8 mouse cellular contexts compared by ENCODE assay signal in the genomic region with DNA sequence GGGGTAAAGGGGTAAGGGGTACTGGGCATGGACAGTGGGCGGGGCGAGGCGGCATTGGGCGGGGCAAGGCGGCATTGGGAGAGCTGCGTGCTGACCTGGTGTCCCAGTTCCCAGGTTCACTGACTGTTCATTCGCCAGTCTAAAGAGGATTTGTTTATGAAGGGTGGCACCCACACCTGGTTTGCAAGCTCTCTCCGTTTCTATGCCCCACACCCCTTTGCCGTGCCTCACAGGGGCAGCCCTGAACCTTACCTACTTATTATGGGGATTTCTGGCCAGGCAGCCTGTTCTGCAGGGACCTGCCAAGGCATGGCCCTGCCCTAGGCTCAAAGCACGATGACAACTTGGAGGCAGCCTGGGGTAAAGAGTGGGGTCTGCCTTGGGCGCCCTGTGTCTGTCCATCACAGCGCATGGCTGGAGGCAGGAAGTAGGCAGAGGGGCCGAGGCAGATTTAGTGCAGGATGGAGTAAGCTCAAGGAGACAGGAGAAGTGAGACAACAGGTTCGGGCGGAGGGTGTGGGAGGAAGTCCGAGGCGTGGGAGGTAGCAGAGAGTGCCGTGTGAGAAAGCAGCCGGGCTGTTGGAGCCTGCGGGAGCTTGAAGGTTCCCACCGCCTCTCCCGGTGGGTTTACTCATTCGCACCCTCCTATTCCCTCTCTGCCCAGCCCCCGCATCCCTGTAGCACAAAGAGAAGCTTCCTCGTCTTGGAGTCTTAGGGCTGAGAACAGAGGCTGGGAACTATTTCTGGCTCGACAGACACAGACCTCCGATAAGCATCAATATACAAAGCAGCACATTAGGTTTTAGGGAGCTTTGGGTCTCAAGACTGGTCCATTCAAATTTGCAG. TPM values are rescaled to one million over a fixed set of nuclear protein-coding genes. Genes with fewer than 3 reads are reported as not detected.
DNase-seq lines count a peak whose midpoint lies in the region; ATAC-seq lines count a peak whose summit lies in the region.

No protein-coding gene starts in this region.

- peak overlapping the region; percentile 75 for H3K9ac ChIP-seq in heart, embryonic 16.5 days (ENCODE audit: low read length)
- peak overlapping the region; percentile 54 for H3K9ac ChIP-seq in midbrain, embryonic 11.5 days (ENCODE audit: low read length)
- H3K9ac ChIP-seq in stomach, embryonic 14.5 days (replicated peaks; ENCODE audit: low read depth, low read length) = no peak overlapping the region; the same call in 1 of the 2 replicates

- peak; percentile 93 for DNase-seq in heart, adult 11 months
- no peak for DNase-seq in heart, adult 8-10 months (ENCODE audit: low spot score)
- DNase-seq in embryo, embryonic 11 days = peak; percentile 52
- peak; percentile 58 for DNase-seq in limb, embryonic 10.5 days (ENCODE audit: low spot score)
- DNase-seq in midbrain, embryonic 11.5 days (ENCODE audit: low spot score, missing footprints) = peak; percentile 94
- DNase-seq in cerebellum, adult 11 months = no peak

- peak overlapping the region; percentile 88 for H3K27ac ChIP-seq in heart, embryonic 16.5 days (ENCODE audit: low read length)
- peak overlapping the region; percentile 32 for H3K27ac ChIP-seq in limb, embryonic 10.5 days
- H3K27ac ChIP-seq in midbrain, embryonic 11.5 days (ENCODE audit: low read depth, low read length) = no peak overlapping the region
- H3K27ac ChIP-seq in stomach, embryonic 14.5 days (ENCODE audit: low read length) = peak overlapping the region; percentile 87

- WGBS in heart, embryonic 16.5 days = 18% methylated on average over 27 of the region's 27 CpGs
- WGBS in limb, embryonic 10.5 days = 9% methylated on average over 27 of the region's 27 CpGs
- 16% methylated on average over 27 of the region's 27 CpGs for WGBS in midbrain, embryonic 11.5 days
- 10% methylated on average over 24 of the region's 27 CpGs for WGBS in stomach, embryonic 14.5 days

- H3K27me3 ChIP-seq in heart, embryonic 16.5 days (ENCODE audit: control insufficient read depth, insufficient read depth, low read length) = no peaks in the 10 kb centered on the region
- peaks cover 36% of the 10 kb centered on the region for H3K27me3 ChIP-seq in limb, embryonic 10.5 days (ENCODE audit: low read depth, poor library complexity, severe bottlenecking)
- H3K27me3 ChIP-seq in midbrain, embryonic 11.5 days (ENCODE audit: control insufficient read depth, insufficient read depth, low read length) = peaks cover 3% of the 10 kb centered on the region; the same call in 1 of the 2 replicates
- no peaks in the 10 kb centered on the region for H3K27me3 ChIP-seq in stomach, embryonic 14.5 days (ENCODE audit: control insufficient read depth, insufficient read depth, low read length)

- H3K36me3 ChIP-seq in heart, embryonic 16.5 days (ENCODE audit: control insufficient read depth, insufficient read depth) = no peaks in the 10 kb centered on the region
- H3K36me3 ChIP-seq in limb, embryonic 10.5 days = no peaks in the 10 kb centered on the region
- H3K36me3 ChIP-seq in midbrain, embryonic 11.5 days (ENCODE audit: control insufficient read depth, insufficient read depth, low read length) = no peaks in the 10 kb centered on the region
- no peaks in the 10 kb centered on the region for H3K36me3 ChIP-seq in stomach, embryonic 14.5 days (ENCODE audit: control insufficient read depth, insufficient read depth, low read length)

- peak; percentile 9; the same call in 1 of the 2 replicates for ATAC-seq in heart, embryonic 16.5 days (replicated peaks; ENCODE audit: extremely low read depth, insufficient read depth, low FRiP score)
- 0 out of 2 replicates have a peak, but pooled peaks have one; percentile 20 for ATAC-seq in midbrain, embryonic 11.5 days (ENCODE audit: low FRiP score)
- ATAC-seq in stomach, embryonic 14.5 days (ENCODE audit: insufficient number of reproducible peaks, insufficient read depth, low FRiP score, low read depth) = peak; percentile 63; the same call in 1 of the 2 replicates

- peak overlapping the region; percentile 67 for H3K4me2 ChIP-seq in heart, embryonic 16.5 days (ENCODE audit: low read depth, low read length)
- peak overlapping the region; percentile 42 for H3K4me2 ChIP-seq in midbrain, embryonic 11.5 days
- H3K4me2 ChIP-seq in stomach, embryonic 14.5 days (replicated peaks; ENCODE audit: low read depth, low read length) = peak overlapping the region; percentile 39

- peak overlapping the region; percentile 41 for H3K4me3 ChIP-seq in heart, embryonic 16.5 days (ENCODE audit: low read length)
- peak overlapping the region; percentile 39 for H3K4me3 ChIP-seq in limb, embryonic 10.5 days
- H3K4me3 ChIP-seq in midbrain, embryonic 11.5 days (ENCODE audit: low read depth, low read length) = peak overlapping the region; percentile 15; the same call in 1 of the 2 replicates
- H3K4me3 ChIP-seq in stomach, embryonic 14.5 days (ENCODE audit: low read depth, low read length) = peak overlapping the region; percentile 15; the same call in 1 of the 2 replicates

- H3K4me1 ChIP-seq in heart, embryonic 16.5 days (ENCODE audit: control insufficient read depth, insufficient read depth, low read length) = peaks cover 53% of the 10 kb centered on the region
- peaks cover 34% of the 10 kb centered on the region for H3K4me1 ChIP-seq in limb, embryonic 10.5 days
- peaks cover 18% of the 10 kb centered on the region for H3K4me1 ChIP-seq in midbrain, embryonic 11.5 days (ENCODE audit: control insufficient read depth, insufficient read depth, low read length)
- peaks cover 20% of the 10 kb centered on the region for H3K4me1 ChIP-seq in stomach, embryonic 14.5 days (ENCODE audit: control insufficient read depth, insufficient read depth, low read length)

- no peaks in the 10 kb centered on the region for H3K9me3 ChIP-seq in heart, embryonic 16.5 days (replicated peaks; ENCODE audit: control insufficient read depth, low read length)
- H3K9me3 ChIP-seq in limb, embryonic 10.5 days (replicated peaks) = no peaks in the 10 kb centered on the region
- H3K9me3 ChIP-seq in midbrain, embryonic 11.5 days (ENCODE audit: control insufficient read depth, low read length) = no peaks in the 10 kb centered on the region
- no peaks in the 10 kb centered on the region for H3K9me3 ChIP-seq in stomach, embryonic 14.5 days (ENCODE audit: control insufficient read depth, low read depth, low read length)

RNA-seq across cellular contexts. Expression of a gene that starts 14.4 kb away (rescaled TPM):
- total RNA-seq in heart, adult 8-10 months (2022) = 1 to 10 TPM in 2 of 4 experiments, under 1 TPM in 2; 0.44 to 2.4 (median 1.1) TPM
- polyA plus RNA-seq in heart, embryonic 16.5 days (2015; fragmentation: Nextera tagmentation; extraction: Ambion mirVana) = 4,265 and 4,826 TPM in 2 replicates
- polyA plus RNA-seq in limb, embryonic 10.5 days (2016; fragmentation: Nextera tagmentation; extraction: Ambion mirVana) = 8.3 and 12.7 TPM in 2 replicates
- 0.95 and 1.3 TPM in 2 replicates for polyA plus RNA-seq in midbrain, embryonic 11.5 days (2014; fragmentation: Nextera tagmentation; extraction: Ambion mirVana)
- 1.9 and 3.2 TPM in 2 replicates for polyA plus RNA-seq in stomach, embryonic 14.5 days (2014; fragmentation: Nextera tagmentation; extraction: Ambion mirVana)

RNA-seq across cellular contexts. Expression of a gene that starts 24.8 kb away (rescaled TPM):
- total RNA-seq in heart, adult 8-10 months (2022) = 1 to 10 TPM; 5.0 to 8.6 (median 5.5) TPM
- polyA plus RNA-seq in heart, embryonic 16.5 days (2015; fragmentation: Nextera tagmentation; extraction: Ambion mirVana) = 5.9 TPM in 2 replicates
- polyA plus RNA-seq in limb, embryonic 10.5 days (2016; fragmentation: Nextera tagmentation; extraction: Ambion mirVana) = 5.1 and 6.0 TPM in 2 replicates
- 0.36 and 0.37 TPM in 2 replicates for polyA plus RNA-seq in midbrain, embryonic 11.5 days (2014; fragmentation: Nextera tagmentation; extraction: Ambion mirVana)
- polyA plus RNA-seq in stomach, embryonic 14.5 days (2014; fragmentation: Nextera tagmentation; extraction: Ambion mirVana) = 58.2 and 60.5 TPM in 2 replicates

RNA-seq across cellular contexts. Expression of a gene that starts 27.7 kb away (rescaled TPM):
- 10 to 100 TPM in 1 of 4 experiments, 1 to 10 TPM in 3; 7.2 to 12.7 (median 8.4) TPM for total RNA-seq in heart, adult 8-10 months (2022)
- polyA plus RNA-seq in heart, embryonic 16.5 days (2015; fragmentation: Nextera tagmentation; extraction: Ambion mirVana) = 77.1 and 80.4 TPM in 2 replicates
- 30.2 and 33.0 TPM in 2 replicates for polyA plus RNA-seq in limb, embryonic 10.5 days (2016; fragmentation: Nextera tagmentation; extraction: Ambion mirVana)
- polyA plus RNA-seq in midbrain, embryonic 11.5 days (2014; fragmentation: Nextera tagmentation; extraction: Ambion mirVana) = 16.9 and 19.4 TPM in 2 replicates
- polyA plus RNA-seq in stomach, embryonic 14.5 days (2014; fragmentation: Nextera tagmentation; extraction: Ambion mirVana) = 82.1 and 86.8 TPM in 2 replicates

RNA-seq across cellular contexts. Expression of a gene that starts 42.6 kb away (rescaled TPM):
- over 10,000 TPM in 2 of 4 experiments, 1,000 to 10,000 TPM in 2; 8,821 to 11,650 (median 10,060) TPM for total RNA-seq in heart, adult 8-10 months (2022)
- polyA plus RNA-seq in heart, embryonic 16.5 days (2015; fragmentation: Nextera tagmentation; extraction: Ambion mirVana) = 9,605 and 10,628 TPM in 2 replicates
- 2.1 and 4.0 TPM in 2 replicates for polyA plus RNA-seq in limb, embryonic 10.5 days (2016; fragmentation: Nextera tagmentation; extraction: Ambion mirVana)
- polyA plus RNA-seq in midbrain, embryonic 11.5 days (2014; fragmentation: Nextera tagmentation; extraction: Ambion mirVana) = 0.82 and 0.92 TPM in 2 replicates
- 10.4 and 14.6 TPM in 2 replicates for polyA plus RNA-seq in stomach, embryonic 14.5 days (2014; fragmentation: Nextera tagmentation; extraction: Ambion mirVana)

Comparison
In these comparisons a context has a peak if more than half of its experiments do, and no peak if none do; other contexts are left out.
1. DNase-seq: peak in heart, adult 11 months (single experiment), embryo, embryonic 11 days (single experiment), limb, embryonic 10.5 days (single experiment) and midbrain, embryonic 11.5 days (single experiment); none in heart, adult 8-10 months (single experiment) and cerebellum, adult 11 months (single experiment).
2. ATAC-seq: peak in every context shown above with its lines; median percentile 63 in stomach, embryonic 14.5 days; 20 in midbrain, embryonic 11.5 days; 9 in heart, embryonic 16.5 days.
3. RNA of a gene that starts 14.4 kb away (polyA plus RNA-seq): 4,265 to 4,826 TPM in heart, embryonic 16.5 days; 8.3 to 12.7 TPM in limb, embryonic 10.5 days, 1.9 to 3.2 TPM in stomach, embryonic 14.5 days and 0.95 to 1.3 TPM in midbrain, embryonic 11.5 days; every median in the first group is over 100 times any median in the second.
4. Peak in every context shown above with its lines, with median percentiles within 50 percentile points of each other: H3K4me2 ChIP-seq and H3K4me3 ChIP-seq.